Mouse (Mus musculus) c-Kit-positive CD71-negative TER-119-negative erythroid progenitor cells, embryonic 14.5 days (primary cell): ENCODE data around the gene Pex11a.

ENCODE experiments used
- DNase-seq: peaks from one replicate; pipeline ENCODE4 v3.0.0-alpha.2; 2013; ENCODE audit warnings: low read depth

The Pex11a gene

DNA sequence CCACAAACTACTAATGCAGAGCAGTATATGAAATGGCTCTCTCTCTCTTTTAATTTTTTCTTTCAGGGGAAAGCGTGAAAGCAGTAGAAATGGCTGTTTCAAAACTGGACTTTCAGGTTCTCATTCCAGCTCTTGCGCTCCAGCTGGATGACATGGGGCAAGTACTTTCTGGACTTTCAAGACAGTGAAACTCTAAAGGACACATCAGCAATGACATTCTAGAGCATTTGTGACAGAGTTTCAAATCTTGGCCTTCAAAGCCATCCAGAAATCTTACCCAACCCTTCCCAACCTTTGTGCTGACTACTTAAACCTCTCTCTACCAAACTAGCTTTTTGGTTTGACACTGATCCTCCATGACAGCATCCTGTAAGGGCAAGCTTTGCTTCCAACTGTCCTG is 4.0 kb downstream of the Pex11a start:
- no peak for DNase-seq

DNA sequence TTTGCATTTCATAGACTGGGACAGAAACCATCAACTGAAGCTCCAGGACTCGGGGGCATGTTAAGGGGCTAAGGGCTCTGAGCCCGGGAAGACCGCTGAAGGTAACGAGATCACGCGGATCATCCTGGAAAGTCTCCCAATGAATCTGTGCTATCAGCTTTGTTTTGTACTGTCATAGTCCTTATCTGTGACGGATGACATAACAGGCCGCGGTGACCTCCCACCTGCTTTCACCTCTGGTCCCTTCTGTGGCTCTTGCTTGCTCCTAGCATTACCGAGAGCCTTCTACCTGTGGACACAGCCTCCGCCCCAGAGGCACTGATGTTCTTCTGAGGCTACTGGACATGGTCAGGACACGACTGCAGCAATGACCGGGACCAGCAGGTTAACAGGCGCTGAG is 6.4 kb downstream of the Pex11a start:
- no peak for DNase-seq

DNA sequence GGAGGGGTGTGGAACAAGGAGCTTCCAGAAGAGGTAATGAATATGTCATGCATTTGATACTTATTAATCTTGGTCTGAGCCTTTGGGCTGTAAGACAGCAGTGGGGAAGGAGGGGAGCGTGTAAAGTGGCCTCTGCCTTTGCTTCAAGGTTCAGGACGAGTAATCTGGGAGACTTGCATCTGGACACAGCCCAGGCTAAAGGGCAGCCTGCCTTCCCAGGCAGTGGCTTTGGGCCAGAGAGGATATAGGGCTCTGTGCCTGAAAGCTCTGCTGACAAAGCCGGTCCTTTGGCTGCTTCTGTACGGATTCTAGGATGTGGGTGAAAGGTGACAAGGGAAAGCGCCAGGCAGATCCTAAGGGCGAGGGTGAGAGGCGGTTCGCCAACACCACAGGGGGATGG is 8.4 kb downstream of the Pex11a start:
- DNase-seq = no peak

DNA sequence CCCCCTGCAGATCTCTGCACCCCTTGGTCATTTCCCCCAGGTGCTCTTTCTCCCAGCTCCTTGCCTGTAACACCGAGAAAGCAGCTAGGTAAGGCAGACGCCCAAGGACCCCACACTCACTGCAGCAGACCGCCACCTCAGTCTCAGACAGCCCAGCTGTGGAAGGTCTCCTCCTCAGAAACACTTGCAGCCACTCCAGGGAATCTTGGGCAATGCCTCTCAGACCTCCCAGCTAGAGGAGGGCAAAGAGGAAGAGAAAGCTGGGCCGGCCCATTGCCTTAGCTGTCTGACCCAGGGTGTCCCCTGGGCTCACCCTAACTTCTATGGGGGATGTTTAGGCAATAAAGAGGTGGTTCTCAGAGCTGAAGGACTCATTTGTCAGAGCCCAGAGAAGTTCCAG is 10.3 kb downstream of the Pex11a start, which contains the start of gene Plin1:
Gene Plin1, minus strand, starts transcription at position 282 of the 400 bp plus-strand sequence.
- no peak for DNase-seq

DNA sequence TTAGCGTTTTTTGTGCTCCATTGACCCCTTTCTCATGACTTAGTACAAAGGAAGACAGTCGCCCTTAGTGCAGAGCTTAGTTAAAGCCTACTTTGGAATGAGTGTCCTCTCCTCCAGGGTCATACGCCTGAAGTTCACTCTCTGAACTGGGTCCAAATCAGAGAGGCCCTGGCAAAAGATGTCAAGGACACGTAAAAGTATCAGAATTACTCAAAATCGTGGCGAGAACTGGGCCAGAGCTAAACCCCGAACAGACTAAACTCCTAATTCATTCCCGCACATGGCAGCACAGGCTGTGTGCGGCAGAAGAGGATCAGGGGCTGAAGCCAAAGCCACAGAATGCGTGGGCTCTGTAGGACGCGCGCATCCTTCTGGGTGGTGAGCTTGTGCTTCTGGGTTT is 11.5 kb downstream of the Pex11a start:
- DNase-seq = no peak

DNA sequence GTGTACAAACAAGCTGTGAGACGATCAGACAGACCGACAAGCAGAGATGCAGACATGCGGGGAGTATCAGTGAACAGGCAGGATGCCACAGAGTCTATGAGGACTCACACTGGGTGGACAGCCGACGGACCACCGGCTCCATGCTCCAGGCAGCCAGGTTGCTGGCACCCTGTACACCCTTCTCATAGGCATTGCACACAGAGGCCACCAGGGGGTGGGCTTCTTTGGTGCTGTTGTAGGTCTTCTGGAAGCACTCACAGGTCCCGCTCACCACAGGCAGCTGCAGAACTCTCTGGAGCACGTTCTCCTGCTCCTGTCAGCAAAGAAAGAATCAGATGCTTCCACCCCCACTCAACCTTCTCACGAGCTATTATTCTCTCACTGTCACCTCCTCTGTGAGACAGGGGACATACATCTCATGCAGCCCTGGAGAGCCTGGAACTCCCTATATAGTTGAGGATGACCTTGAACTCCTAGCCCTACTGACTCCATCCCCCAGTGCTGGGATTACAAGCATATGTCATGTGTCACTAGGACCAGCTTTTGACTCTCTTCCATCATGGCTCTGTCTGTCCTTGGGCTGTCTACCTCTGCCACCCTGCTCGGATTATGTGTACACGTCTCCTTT is 13.1 kb downstream of the Pex11a start:
- DNase-seq = no peak

DNA sequence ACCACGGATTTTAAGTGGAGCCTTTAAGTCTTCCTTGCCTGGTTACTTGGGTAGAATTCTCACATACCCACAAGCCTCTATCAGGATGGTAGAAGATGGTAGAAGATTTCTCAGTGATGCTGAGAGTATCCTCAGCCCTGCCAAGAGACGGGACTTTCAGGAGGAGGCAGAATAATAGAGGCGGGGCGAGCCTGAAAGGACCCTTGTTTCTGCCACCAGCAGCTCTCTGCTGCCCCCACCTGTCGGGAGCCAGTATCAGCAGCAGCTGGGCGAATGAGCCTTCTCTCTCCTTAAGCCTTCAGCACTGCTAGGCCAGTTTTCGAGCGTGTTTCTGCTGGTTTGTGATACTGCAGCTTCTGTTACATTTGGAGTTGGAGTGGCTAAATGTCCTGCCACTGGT is 13.8 kb downstream of the Pex11a start:
- peak; percentile 68 for DNase-seq

DNA sequence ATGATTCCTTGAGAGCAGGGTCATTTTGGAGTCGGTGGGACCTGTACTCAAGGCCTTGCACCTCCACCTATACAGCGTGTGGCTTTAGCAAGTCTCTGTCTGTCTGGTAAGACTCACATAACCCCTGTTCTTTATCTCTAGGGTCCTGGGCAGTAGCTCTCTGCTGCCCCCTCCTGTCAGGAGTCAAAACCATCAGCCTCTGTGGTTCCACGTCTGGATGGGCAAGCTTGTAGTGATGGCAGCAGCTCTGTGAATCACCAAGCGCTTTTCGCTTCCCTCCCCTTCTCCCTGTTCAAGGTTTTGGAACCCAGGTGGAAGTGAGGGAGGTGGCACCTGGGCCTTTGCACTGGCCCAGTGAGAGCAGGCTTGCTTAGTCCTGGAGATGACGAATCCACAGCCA is 14.7 kb downstream of the Pex11a start:
- peak; percentile 88 for DNase-seq

DNA sequence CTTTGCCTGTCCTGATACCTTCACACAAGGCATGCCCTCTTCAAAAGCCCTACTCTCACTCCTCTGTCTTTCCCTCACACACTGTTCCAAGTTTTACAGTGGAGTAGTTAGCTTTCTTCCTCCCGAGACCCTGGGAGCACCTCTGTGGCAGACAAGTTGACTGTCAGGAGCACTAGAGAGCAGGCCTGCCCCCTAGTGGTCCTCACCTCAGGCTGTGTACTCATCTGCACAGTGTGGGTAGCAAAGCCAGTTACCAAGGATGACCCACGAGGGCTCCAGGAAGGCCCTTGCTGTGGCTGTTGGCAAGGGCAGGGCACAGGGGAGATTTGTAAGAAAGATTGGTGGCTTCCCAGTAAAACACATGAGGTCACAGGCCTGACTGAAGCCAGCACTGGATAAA is 15.8 kb downstream of the Pex11a start:
- DNase-seq = no peak

DNA sequence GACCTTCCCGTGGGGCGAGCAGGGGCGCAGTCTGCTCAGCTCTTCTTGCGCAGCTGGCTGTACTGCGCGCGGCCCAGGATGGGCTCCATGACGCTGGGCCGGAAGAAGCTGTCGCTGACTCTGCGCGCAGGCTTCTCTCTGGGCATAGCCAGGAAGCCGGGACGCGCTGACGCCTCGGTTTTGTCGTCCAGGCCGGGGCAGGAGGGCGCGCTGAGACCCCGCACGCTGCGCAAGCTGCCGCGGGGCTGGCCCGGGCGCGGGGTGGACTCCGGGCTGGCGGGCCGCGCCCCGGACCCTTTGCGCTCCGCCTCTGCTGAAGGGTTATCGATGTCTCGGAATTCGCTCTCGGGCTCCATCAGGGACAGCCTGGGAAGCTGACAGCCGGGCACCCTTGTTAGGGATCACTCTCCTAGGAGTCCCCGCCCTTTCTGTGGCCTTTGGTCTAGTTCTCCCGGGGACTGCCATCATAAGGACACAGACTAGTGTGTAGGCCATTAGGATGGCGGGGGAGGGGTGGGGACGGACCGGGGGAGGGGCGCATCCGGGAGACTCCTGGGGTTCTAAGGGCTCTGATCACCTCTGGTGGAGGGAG is 21.4 kb downstream of the Pex11a start:
- DNase-seq = no peak

DNA sequence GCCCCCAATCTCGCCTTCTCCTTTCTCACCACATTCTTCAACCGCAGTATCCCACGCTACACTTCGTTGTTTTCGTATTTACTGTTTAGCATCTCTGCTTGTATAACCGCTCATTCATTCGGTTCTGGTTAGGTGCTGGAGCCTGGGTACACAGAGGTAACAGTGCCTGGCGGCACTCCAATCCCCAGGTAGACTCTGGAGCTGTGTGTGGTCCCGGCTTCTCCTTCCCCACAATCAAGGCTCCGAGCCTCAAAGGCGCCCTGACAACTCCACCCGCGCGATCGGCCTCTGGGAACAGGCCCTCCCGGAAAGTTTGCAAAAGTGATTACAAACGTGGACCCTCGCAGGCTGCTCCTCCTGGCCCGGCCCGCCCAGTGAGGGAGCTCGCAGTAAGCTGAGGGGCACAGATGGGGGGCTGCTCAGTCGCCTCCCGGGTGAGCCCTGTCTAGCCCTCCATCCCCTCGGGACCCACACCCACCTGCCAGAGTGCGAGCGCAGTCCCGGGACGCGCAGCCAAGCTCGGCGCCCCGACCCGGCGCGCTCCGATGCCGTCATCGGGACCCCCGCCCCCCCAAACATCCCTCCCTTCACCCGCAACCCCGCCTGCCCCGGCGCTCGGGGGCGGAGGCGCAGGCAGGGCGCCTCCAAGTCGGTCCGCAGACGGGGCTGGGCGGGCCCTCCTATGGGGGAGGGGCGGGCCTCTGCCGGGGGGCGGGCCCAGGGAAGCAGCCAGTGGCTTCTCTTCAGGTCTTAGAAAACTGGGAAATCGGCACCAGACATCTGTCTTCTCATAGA is 27.5 kb downstream of the Pex11a start, which contains the start of gene Kif7:
Gene Kif7, minus strand, starts transcription at position 534 of the 795 bp plus-strand sequence.
- peak; percentile 66 for DNase-seq

DNA sequence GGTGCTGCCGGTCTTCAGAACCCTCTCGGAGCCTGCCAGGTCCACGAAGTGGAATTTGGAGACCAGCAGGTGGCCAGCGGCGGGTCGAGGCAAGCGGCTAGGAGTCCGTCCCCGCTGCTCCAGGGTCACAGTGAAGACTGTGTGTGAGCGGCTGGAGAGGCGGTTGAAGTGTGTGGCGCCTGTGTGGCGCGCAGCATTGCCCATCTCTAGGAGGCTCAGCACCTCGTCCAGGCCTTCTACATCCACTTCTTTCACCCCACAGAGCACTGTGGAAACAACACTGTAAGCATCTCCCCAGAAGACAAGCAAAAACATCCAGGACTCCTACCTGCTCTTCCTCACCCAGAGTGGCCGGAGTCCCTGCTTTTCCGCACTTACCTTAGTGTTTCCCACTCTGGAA is 32.1 kb downstream of the Pex11a start:
- no peak for DNase-seq

DNA sequence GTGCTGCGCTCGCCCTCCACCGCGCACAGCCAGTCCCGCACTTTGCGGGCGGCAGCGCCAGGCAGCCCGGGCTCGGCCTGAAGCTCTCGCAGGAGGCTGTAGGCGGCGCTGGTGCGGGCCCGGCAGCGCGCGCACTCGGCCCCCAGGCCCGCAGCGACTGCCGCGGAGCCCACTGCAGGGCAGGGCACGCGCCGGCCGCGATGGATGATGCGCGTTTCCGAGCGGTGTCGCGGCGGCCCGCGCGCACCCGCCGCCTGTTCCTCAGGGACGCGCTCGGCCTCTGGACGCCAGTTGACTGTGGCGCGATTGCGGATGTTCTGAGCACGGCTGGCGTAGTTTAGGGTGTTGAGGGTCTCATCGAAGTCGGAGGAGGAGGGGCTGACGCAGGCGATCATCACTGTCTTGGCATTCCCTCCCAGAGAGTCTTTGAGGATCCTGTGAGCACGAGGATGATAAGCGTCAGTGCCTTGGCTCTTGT is 32.8 kb downstream of the Pex11a start:
- no peak for DNase-seq

DNA sequence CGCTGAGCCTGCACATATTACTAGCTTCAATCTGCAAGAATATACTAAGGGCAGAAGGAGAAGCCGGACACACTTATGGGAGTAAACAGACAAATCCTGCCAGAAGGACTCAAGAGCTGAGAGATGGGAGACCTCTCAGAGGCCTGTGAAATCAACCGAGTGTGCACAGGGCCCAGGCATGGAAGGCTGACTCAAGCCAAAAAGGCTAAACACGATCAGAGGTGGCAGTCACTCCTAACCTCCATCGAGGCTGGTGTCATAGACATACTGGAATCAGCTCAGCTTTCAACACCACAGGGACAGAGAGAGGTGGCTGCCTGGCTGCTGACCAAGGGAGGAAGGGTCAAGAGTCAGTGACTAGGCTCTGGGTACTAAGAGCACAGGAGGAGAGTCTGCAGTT is 37.7 kb downstream of the Pex11a start:
- no peak for DNase-seq

DNA sequence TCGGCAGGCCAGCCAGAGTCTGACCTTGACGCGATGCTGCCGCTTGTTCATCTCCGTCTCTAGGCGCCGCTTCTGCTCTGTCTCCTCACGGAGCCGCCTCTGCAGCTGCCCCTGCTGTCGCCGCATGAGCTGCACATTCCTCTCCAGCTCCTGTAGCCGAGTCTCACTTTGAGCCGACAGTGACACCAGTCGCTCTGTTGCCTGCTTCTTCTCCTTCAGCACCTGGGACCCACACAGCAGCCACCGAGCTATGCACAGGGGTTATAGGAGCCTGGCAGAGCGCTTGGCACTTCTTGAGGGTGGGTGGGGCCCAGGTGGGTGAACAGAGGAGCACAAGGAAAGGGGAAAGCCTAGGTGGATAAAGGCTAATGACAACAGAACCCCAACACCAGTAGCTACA is 40.2 kb downstream of the Pex11a start:
- DNase-seq = no peak

DNA sequence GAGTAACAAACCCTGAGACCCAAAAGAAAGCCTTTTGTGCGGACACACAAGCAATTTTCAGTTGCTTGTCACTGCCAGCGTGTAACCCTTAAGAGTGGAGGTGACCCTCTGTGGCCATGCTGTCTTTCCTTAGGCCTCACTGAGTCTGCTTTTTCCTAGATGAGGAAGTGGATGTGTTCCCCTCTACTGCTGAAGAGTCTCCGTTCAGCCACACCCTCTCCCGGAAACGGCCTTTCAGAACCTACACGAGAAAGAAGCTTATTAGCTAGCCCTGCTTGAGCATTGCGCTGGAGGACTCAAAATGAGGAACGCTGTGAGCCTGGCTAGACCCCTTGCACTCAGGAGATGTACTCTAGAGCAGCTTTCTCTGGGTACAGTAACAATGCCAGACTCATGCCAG is 46.4 kb downstream of the Pex11a start:
- no peak for DNase-seq
